Mouse (Mus musculus): ENCODE data around the gene Ccdc96. TPM values are rescaled to one million over a fixed set of nuclear protein-coding genes. Genes with fewer than 3 reads are reported as not detected.

The Ccdc96 gene
- polyA plus RNA-seq, 1 experiment: 0.82 TPM

DNA sequence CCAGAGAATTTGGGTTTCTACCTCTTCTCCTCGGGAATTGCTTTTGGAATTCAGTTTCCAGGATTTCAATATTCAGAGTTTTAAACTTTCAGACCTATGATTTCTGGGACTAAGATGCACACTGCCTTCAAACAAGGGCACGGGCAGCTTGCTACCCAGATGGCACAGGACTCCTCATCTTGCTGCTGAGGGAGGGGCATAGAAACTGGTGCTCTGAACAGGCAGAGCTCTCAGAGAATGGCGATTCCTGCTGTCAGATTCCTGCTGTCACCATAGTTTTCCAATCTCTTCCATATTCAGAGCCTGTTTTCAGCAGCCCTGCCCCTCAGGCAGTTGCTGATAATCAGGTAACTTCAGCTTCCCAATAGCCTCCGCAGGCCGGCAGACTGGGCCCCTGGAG lies 31.2 kb downstream of the Ccdc96 start:
- WGBS: 88% methylated on average over 5 of the region's 5 CpGs
- Histone ChIP-seq H3K4me3 (replicated peaks; ENCODE audit: extremely low read depth, low read depth, low read length) (no peak overlapping the region), H3K4me1 (ENCODE audit: control insufficient read depth, insufficient read depth, low read length) (no peaks in the 10 kb centered on the region)
- TF ChIP-seq CTCF (IDR thresholded peaks at IDR 0.05; ENCODE audit: insufficient read depth, low read length) (no peak), POLR2A (IDR thresholded peaks at IDR 0.05; ENCODE audit: borderline replicate concordance, extremely low read depth, low read depth, low read length) (no peak)
- no peak for DNase-seq

DNA sequence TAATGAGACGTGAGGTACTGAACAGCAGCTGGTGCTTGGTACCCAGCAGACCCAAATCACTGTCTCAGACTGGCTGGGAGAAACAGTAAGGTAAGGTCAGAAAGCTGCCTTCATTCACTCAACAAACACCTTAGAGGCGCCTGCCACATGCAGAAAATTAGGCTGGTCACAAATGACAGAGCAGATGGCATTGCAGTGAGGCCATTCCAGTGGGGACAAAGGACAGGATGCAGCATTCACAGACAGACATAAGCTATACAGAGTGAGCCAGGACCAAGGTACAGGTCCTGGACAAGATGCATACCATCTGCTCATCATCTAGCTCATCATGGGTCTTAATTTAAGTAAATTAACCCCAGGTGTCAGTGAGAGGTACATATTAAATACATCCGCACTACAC lies 33.2 kb downstream of the Ccdc96 start:
- H3K4me3 ChIP-seq (replicated peaks; ENCODE audit: extremely low read depth, low read depth, low read length): no peak overlapping the region
- H3K4me1 ChIP-seq (ENCODE audit: control insufficient read depth, insufficient read depth, low read length): no peaks in the 10 kb centered on the region
- DNase-seq: no peak
- no peak for TF ChIP-seq POLR2A (IDR thresholded peaks at IDR 0.05; ENCODE audit: borderline replicate concordance, extremely low read depth, low read depth, low read length)
- TF ChIP-seq CTCF (IDR thresholded peaks at IDR 0.05; ENCODE audit: insufficient read depth, low read length): no peak
- WGBS: 97% methylated on average over 3 of the region's 3 CpGs

DNA sequence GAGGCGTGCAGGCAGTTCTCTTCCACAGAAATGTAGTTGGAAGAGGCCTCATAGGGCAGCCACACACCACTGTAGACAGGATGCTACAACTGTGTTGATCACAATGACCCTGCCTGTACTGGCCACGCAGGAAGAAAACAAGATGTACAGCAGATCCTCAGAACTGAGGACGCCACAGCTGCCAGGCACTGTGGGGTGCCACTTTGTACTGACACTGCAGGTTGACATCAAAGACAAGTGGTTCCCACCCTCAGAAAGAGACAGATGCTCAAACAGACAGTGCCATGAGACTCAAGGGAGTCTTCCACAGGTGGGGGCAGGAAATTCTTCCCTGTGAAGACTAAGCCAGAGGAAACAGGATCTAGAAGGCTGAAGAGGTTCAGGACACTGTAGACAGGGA lies 35.4 kb downstream of the Ccdc96 start:
- no peak for TF ChIP-seq POLR2A (IDR thresholded peaks at IDR 0.05; ENCODE audit: borderline replicate concordance, extremely low read depth, low read depth, low read length)
- no peak for TF ChIP-seq CTCF (IDR thresholded peaks at IDR 0.05; ENCODE audit: insufficient read depth, low read length)
- WGBS: 86% methylated on average over 3 of the region's 3 CpGs
- Histone ChIP-seq H3K4me1 (ENCODE audit: control insufficient read depth, insufficient read depth, low read length) (no peaks in the 10 kb centered on the region), H3K4me3 (replicated peaks; ENCODE audit: extremely low read depth, low read depth, low read length) (no peak overlapping the region)
- no peak for DNase-seq

GRCm38 (mm10) chr5:36522782-36523181 lies 38.4 kb downstream of the Ccdc96 start:
- no peak overlapping the region for H3K4me3 ChIP-seq (replicated peaks; ENCODE audit: extremely low read depth, low read depth, low read length)
- WGBS: 29% methylated on average over 2 of the region's 2 CpGs
- no peaks in the 10 kb centered on the region for H3K4me1 ChIP-seq (ENCODE audit: control insufficient read depth, insufficient read depth, low read length)
- no peak for DNase-seq
- TF ChIP-seq CTCF (IDR thresholded peaks at IDR 0.05; ENCODE audit: insufficient read depth, low read length): no peak
- no peak for TF ChIP-seq POLR2A (IDR thresholded peaks at IDR 0.05; ENCODE audit: borderline replicate concordance, extremely low read depth, low read depth, low read length)

DNA sequence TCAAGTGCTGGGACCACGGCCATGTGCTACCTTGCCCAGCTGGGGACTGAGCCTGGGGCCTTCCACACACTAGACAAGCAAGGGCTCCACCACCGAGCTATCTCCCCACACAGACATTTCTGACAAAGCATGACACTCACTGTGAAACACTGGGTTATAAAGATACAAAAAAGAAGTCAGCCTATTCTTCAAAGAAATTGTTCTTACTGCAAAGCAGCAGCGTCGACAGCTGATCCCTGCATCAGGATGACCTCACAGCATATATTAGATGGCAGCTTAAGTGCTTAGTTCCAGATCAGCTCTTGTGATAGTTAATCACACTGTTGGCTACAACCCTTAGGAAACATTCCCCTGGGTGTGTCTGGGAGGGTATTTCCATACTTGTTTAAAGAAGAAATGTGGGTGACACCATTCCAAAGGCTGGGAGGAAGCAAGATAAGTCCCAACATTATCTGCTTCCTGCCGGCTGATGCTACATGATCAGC lies 38.9 kb downstream of the Ccdc96 start:
- H3K4me3 ChIP-seq (replicated peaks; ENCODE audit: extremely low read depth, low read depth, low read length): no peak overlapping the region
- 57% methylated on average over 5 of the region's 5 CpGs for WGBS
- no peak for TF ChIP-seq POLR2A (IDR thresholded peaks at IDR 0.05; ENCODE audit: borderline replicate concordance, extremely low read depth, low read depth, low read length)
- no peak for TF ChIP-seq CTCF (IDR thresholded peaks at IDR 0.05; ENCODE audit: insufficient read depth, low read length)
- DNase-seq: no peak
- H3K4me1 ChIP-seq (ENCODE audit: control insufficient read depth, insufficient read depth, low read length): no peaks in the 10 kb centered on the region

DNA sequence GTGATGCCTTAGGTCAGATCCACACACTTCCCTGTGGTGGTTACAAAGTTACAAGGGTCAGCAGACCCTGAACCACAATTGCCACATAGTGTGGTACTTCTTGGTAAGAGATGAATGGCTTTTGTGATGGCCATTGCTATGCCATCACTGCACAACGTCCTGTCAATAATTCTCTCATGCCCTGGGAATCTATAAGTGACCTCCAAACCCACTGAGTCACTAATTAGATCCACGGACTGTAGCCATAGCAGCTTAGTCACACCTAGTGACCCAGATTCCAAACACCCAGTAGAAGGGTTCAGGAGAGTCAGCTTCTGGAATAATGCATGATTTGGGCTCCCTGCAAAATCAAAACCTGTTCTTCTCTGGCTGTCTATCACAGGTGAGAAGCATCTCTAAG lies 40.8 kb downstream of the Ccdc96 start:
- DNase-seq: no peak
- Histone ChIP-seq H3K4me3 (replicated peaks; ENCODE audit: extremely low read depth, low read depth, low read length) (no peak overlapping the region), H3K4me1 (ENCODE audit: control insufficient read depth, insufficient read depth, low read length) (peaks cover 5% of the 10 kb centered on the region)
- TF ChIP-seq POLR2A (IDR thresholded peaks at IDR 0.05; ENCODE audit: borderline replicate concordance, extremely low read depth, low read depth, low read length) (no peak), CTCF (IDR thresholded peaks at IDR 0.05; ENCODE audit: insufficient read depth, low read length) (no peak)
- 68% methylated on average over 2 of the region's 2 CpGs for WGBS

GRCm38 (mm10) chr5:36526274-36526673 lies 41.9 kb downstream of the Ccdc96 start:
- WGBS: 78% methylated on average over 5 of the region's 5 CpGs
- Histone ChIP-seq H3K4me3 (replicated peaks; ENCODE audit: extremely low read depth, low read depth, low read length) (no peak overlapping the region), H3K4me1 (ENCODE audit: control insufficient read depth, insufficient read depth, low read length) (peaks cover 5% of the 10 kb centered on the region)
- no peak for DNase-seq
- TF ChIP-seq POLR2A (IDR thresholded peaks at IDR 0.05; ENCODE audit: borderline replicate concordance, extremely low read depth, low read depth, low read length): no peak
- peak; percentile 49; the same call in 1 of the 2 replicates for TF ChIP-seq CTCF (IDR thresholded peaks at IDR 0.05; ENCODE audit: insufficient read depth, low read length)

DNA sequence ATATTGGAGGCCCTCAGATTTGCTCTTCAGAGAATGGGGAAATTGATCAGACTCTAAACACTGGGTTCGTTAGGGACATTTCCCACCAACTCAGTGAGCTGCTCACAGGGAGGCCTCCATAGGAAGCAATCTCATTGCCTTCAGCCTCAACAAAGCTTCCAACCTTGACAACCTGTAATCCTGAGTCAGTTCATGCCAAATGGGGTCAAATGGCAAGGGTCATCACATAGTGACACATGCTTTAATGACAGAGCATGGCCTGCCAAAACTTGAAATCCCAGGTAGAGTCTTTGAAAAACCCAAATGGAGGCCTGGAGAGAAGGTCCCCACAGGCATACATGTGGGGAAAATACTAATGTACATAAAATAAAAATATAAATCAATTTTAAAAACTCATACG lies 42.5 kb downstream of the Ccdc96 start:
- 89% methylated on average over 2 of the region's 2 CpGs for WGBS
- peaks cover 5% of the 10 kb centered on the region for H3K4me1 ChIP-seq (ENCODE audit: control insufficient read depth, insufficient read depth, low read length)
- H3K4me3 ChIP-seq (replicated peaks; ENCODE audit: extremely low read depth, low read depth, low read length): no peak overlapping the region
- TF ChIP-seq POLR2A (IDR thresholded peaks at IDR 0.05; ENCODE audit: borderline replicate concordance, extremely low read depth, low read depth, low read length) (no peak), CTCF (IDR thresholded peaks at IDR 0.05; ENCODE audit: insufficient read depth, low read length) (no peak)
- no peak for DNase-seq

DNA sequence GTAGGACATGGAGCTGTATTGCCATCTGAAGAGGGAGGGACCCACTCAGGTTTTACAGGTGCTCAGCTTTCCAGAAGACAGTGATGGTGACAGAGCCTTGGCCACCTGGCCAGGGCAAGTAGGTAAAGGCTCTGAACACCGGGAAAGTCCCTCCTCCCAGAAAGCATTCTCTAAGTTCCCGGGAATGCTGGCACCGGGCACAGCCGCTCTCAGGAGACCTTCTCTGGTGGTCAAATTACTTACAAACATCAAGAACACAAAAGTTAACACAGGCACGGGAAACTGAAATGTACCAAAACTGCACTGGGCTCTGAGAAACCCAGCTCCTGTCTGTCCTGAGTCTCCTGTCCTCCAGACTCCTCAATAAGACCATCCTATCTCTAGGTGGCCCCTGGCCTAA lies 45.3 kb downstream of the Ccdc96 start:
- TF ChIP-seq CTCF (IDR thresholded peaks at IDR 0.05; ENCODE audit: insufficient read depth, low read length): no peak
- peaks cover 5% of the 10 kb centered on the region for H3K4me1 ChIP-seq (ENCODE audit: control insufficient read depth, insufficient read depth, low read length)
- 7% methylated on average over 5 of the region's 5 CpGs for WGBS
- H3K4me3 ChIP-seq (replicated peaks; ENCODE audit: extremely low read depth, low read depth, low read length): peak overlapping the region; percentile 85
- DNase-seq: no peak

GRCm38 (mm10) chr5:36530129-36530751 lies 45.9 kb downstream of the Ccdc96 start:
- peak overlapping the region; percentile 85 for H3K4me3 ChIP-seq (replicated peaks; ENCODE audit: extremely low read depth, low read depth, low read length)
- DNase-seq: peak; percentile 91
- WGBS: 2% methylated on average over 28 of the region's 28 CpGs

More at GRCm38 (mm10) chr5:36530129-36530751, 45.9 kb downstream of the Ccdc96 start:
- H3K4me1 ChIP-seq (ENCODE audit: control insufficient read depth, insufficient read depth, low read length): peaks cover 5% of the 10 kb centered on the region
- TF ChIP-seq CTCF (IDR thresholded peaks at IDR 0.05; ENCODE audit: insufficient read depth, low read length) (no peak), POLR2A (IDR thresholded peaks at IDR 0.05; ENCODE audit: borderline replicate concordance, extremely low read depth, low read depth, low read length) (peak; percentile 45; the same call in 1 of the 2 replicates)

Measured in lung, adult 2 months (tissue).